Mouse (Mus musculus): ENCODE measurements around the gene Ccdc93. TPM values are rescaled to one million over a fixed set of nuclear protein-coding genes. Genes with fewer than 3 reads are reported as not detected.

Ccdc93 gene
- total RNA-seq, 1 experiment from 2014 or later, result 22.7 TPM

- DNase-seq, result no peak
These were observed 96.2 kb downstream of the Ccdc93 start for GRCm38 (mm10) chr1:121527061-121527460.

GRCm38 (mm10) chr1:121527600-121528398 lies 97.0 kb downstream of the Ccdc93 start:
- DNase-seq, result no peak

DNA sequence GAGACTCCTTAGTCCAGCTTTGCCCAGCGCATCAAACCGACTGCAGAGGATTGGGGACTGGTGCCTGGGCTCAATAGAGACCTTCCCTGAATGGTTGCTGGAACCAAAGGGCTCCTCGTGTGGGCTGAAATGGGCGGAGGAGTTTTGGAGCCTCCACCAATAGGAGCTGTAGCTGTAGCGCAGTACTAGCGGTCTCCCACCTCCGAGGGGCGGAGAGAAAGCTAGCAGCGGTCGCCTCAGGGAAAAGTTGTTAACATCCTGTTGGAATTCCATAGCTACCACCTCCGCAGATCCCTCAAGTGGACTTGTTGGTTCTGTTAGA lies 97.5 kb downstream of the Ccdc93 start, which contains the start of gene Htr5b:
Gene Htr5b (minus strand): TSS at position 67 of the 322 bp plus-strand sequence.
- peak; percentile 7 for DNase-seq

DNA sequence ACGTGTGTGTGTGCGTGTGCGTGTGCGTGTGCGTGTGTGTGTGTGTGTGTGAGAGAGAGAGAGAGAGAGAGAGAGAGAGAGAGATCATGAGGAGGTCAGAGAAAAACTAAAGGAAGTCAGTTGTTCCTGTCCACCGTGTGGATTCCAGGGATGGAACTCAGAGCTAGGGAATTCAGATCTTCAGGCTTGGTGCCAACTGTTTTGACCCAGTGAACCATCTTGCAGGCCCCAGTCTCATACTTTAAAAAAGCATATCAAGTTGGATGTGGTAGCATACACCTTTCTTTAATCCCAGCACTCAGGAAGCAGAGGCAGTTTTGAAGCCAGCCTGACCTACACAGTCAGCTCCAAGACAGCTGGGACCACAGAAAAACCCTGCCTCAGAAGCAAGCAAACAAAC lies 98.4 kb downstream of the Ccdc93 start:
- DNase-seq, result no peak

DNA sequence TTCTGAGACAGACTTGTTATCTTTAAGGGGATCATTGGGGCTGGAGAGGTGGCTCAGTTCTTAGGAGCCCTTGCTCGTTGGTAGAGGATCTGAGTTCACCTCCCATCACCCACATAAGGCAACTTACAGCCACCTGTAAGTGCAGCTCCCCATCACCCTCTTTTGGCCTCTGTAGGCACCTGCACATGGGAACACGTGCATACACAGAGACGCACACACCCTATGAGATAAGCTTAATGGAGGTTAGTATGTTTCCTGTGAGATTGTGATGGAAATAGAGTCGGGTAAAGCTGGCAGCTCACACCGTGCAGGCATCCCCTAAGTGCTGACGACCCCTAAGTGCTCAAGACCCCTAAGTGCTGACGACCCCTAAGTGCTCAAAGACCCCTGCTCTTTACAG lies 100.6 kb downstream of the Ccdc93 start:
- no peak for DNase-seq

DNA sequence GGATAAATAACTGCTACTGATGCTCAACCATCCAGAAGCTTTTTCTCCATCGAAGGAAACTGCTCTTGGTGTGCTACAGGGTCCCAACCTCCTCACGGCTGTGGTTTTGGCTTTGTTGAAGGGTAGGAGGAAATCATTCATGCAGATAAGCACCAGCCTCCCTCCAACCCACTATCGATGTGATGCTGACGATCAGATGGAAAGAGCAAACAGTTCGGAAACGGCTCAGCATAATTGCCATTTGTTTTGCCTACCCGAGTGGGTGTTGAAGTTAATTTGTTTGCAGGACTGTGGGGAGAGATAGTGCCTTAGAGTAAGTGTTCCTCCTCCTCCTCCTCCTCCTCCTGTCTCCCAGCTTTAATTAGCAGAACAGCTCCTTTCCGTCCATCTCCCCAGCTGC lies 109.5 kb downstream of the Ccdc93 start:
- DNase-seq, result no peak

DNA sequence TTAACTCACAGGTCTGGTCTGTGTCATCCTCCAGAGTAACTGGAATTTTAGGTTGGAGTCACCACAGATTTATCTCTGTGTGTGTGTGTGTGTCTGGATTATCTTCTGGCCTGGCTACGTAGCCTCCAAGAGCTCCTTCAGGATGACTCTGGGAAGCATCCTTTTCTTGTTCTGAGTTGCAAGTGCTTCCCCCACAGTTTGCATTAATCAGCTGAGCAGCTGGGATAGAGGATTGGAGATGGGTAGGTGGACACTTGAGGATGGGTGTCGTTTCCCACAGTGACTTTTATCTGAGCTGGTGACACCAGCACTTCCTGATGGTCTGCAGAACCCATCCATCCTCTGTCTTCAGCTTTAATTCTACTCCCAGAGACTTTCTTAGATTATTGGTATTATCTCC lies 116.0 kb downstream of the Ccdc93 start:
- no peak for DNase-seq

DNA sequence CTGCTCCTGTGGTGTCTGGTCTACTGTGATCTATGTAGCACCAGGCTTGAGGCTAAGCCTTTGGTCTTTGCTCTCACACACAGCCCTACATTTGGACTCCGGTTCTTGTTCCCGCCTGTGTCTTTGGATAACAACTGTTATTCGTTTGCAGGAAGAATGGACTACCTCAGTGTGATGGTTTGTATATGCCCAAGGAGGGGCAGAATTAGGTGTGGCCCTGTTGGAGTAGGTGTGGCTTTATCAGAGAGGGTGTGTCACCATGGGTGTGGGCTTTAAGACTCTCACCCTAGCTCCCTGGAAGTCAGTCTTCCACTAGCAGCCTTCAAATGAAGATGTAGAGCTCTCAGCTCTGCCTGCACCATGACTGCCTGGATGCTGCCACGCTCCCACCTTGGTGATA lies 117.8 kb downstream of the Ccdc93 start:
- no peak for DNase-seq

- DNase-seq, result no peak
These were observed 118.6 kb downstream of the Ccdc93 start for GRCm38 (mm10) chr1:121549456-121549855.

DNA sequence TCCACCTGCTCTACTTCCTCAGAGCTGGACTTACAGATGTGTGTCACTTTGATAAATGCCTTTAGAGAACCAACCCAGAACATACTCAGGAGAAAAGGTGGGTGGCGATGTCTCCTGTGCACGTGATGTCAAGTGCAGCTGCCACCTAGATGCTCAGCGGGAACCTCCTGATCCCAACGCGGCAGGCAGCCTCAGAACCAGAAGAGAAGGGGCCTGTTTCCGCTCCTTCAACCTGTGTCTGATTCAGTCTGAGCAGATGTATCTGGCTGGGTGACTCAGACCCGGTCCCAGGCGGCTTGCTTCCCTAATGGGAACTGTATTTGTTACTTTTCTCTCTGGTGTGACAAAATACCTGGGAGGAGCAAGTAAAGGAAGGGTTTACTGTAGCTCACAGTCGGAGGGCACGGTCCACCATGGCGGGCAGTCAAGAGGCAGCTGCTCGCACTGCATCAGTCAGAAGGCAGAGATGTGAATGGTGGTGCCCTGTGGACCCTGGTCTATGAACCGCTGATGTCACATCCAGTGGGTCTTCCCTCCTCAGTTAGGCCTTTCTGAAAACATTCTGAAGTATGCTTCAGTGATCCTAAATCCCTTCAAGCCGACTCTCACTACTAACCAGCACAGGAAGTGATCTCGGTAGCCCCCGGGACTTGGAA lies 120.1 kb downstream of the Ccdc93 start:
- DNase-seq, result no peak

DNA sequence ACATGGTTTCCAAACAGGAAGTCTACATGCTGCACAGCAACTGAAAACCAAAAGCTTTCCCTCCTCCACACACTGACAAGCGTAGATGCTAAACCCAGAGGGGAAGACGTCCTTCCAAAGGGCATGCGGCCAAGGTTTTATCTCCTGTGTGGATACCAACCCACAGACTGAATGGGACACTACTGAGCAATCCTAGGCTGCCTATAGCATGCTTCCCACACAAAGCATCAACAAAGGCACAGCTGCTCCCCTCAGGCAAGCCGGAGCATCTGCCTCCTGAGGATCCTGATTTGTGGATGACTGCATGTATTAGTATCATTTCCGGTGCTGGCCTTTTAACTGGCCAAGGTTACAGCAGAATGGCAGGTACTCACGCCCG lies 120.6 kb downstream of the Ccdc93 start:
- no peak for DNase-seq

Other genes with a start within 250 kb of the Ccdc93 start
- gene Insig2, start 98.5 kb upstream of the Ccdc93 start, total RNA-seq (2021), result 51.2 and 53.0 TPM in 2 replicates
- gene Htr5b, start 97.4 kb downstream of the Ccdc93 start, total RNA-seq (2021), result not detected in 2 replicates
- 40.5 and 53.4 TPM in 2 replicates for gene Ddx18, start 136.9 kb downstream of the Ccdc93 start, total RNA-seq (2021)